Comparison of ENCODE assay signal across 8 mouse cellular contexts in the genomic region with DNA sequence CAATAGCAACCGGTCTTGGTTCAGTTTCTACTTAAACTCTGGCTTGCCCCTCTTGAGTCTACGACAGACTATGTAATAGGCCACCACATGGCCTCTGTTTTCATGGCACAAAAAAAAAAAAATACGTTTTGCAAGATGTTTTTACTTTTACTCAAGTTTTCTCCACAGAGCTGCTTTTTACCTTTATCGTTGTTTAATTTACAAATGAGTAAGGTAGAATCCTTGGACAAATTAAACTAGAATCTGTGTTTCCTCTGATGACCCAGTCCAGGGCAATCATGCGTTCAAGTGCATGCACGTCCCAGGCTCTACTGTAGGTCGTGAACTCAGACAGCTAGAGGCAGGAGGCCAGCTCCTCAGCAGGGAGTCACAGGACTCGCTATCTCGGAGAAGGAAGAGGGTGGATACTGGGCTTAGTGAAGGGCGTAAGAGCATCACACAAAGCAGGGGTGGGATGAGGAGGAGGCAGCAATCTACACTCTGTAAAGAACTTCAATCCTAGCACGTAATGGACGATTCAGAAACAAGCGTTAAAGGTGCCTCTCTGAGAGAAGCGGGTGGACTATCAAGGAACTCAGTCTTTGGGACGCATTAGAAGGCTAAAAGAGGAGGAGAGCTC. TPM values are rescaled to one million over a fixed set of nuclear protein-coding genes. Genes with fewer than 3 reads are reported as not detected.
DNase-seq lines count a peak whose midpoint lies in the region; ATAC-seq and TF ChIP-seq lines count a peak whose summit lies in the region.

No protein-coding gene starts in this region.

- no peaks in the 10 kb centered on the region for H3K9me3 ChIP-seq in embryonic facial prominence, embryonic 12.5 days
- no peaks in the 10 kb centered on the region for H3K9me3 ChIP-seq in heart, embryonic 10.5 days
- no peaks in the 10 kb centered on the region for H3K9me3 ChIP-seq in neural tube, embryonic 15.5 days (replicated peaks)

- peaks cover 45% of the 10 kb centered on the region for H3K36me3 ChIP-seq in embryonic facial prominence, embryonic 12.5 days
- H3K36me3 ChIP-seq in heart, embryonic 10.5 days: peaks cover 48% of the 10 kb centered on the region
- H3K36me3 ChIP-seq in neural tube, embryonic 15.5 days: peaks cover 26% of the 10 kb centered on the region

- 2% methylated on average over 15 of the region's 15 CpGs for WGBS in embryonic facial prominence, embryonic 12.5 days
- 2% methylated on average over 15 of the region's 15 CpGs for WGBS in heart, embryonic 10.5 days
- under 1% methylated on average over 15 of the region's 15 CpGs for WGBS in lung, adult 2 months
- 2% methylated on average over 15 of the region's 15 CpGs for WGBS in neural tube, embryonic 15.5 days

- peaks cover 60% of the 10 kb centered on the region for H3K4me1 ChIP-seq in embryonic facial prominence, embryonic 12.5 days
- H3K4me1 ChIP-seq in heart, embryonic 10.5 days: peaks cover 66% of the 10 kb centered on the region
- H3K4me1 ChIP-seq in lung, adult 2 months (ENCODE audit: control insufficient read depth, insufficient read depth, low read length): peaks cover 21% of the 10 kb centered on the region
- peaks cover 65% of the 10 kb centered on the region for H3K4me1 ChIP-seq in neural tube, embryonic 15.5 days

- peak overlapping the region; percentile 91 for H3K4me2 ChIP-seq in embryonic facial prominence, embryonic 12.5 days (replicated peaks)
- H3K4me2 ChIP-seq in neural tube, embryonic 15.5 days: peak overlapping the region; percentile 83

- no peak for TF ChIP-seq CTCF in lung, adult 2 months (IDR thresholded peaks at IDR 0.05; ENCODE audit: insufficient read depth, low read length)

- H3K27ac ChIP-seq in embryonic facial prominence, embryonic 12.5 days: peak overlapping the region; percentile 99
- H3K27ac ChIP-seq in heart, embryonic 10.5 days: peak overlapping the region; percentile 98
- H3K27ac ChIP-seq in neural tube, embryonic 15.5 days (replicated peaks): peak overlapping the region; percentile 98

- H3K9ac ChIP-seq in embryonic facial prominence, embryonic 12.5 days: peak overlapping the region; percentile 46
- peak overlapping the region; percentile 75 for H3K9ac ChIP-seq in neural tube, embryonic 15.5 days (replicated peaks)

- peak; percentile 63 for DNase-seq in adrenal gland, postnatal 10 days
- peak; percentile 84 for DNase-seq in heart, embryonic 10.5 days (ENCODE audit: low spot score)
- peak; percentile 89 for DNase-seq in kidney, adult 9 months
- peak; percentile 63 for DNase-seq in lung, adult 2 months
- peak; percentile 63 for DNase-seq in thymus, postnatal 25 days

- peak; percentile 33 for ATAC-seq in CD4-positive, CD25-positive, alpha-beta regulatory T cell, adult 4 months
- ATAC-seq in embryonic facial prominence, embryonic 12.5 days (ENCODE audit: insufficient number of reproducible peaks, insufficient read depth, low FRiP score, low TSS enrichment): no peak
- peak; percentile 5 for ATAC-seq in neural tube, embryonic 15.5 days (ENCODE audit: low FRiP score)

- H3K27me3 ChIP-seq in embryonic facial prominence, embryonic 12.5 days: no peaks in the 10 kb centered on the region
- H3K27me3 ChIP-seq in heart, embryonic 10.5 days (ENCODE audit: insufficient read depth, poor library complexity, severe bottlenecking): no peaks in the 10 kb centered on the region
- no peaks in the 10 kb centered on the region for H3K27me3 ChIP-seq in neural tube, embryonic 15.5 days (replicated peaks)

- H3K4me3 ChIP-seq in embryonic facial prominence, embryonic 12.5 days: peak overlapping the region; percentile 63
- peak overlapping the region; percentile 75 for H3K4me3 ChIP-seq in heart, embryonic 10.5 days
- H3K4me3 ChIP-seq in lung, adult 2 months (replicated peaks; ENCODE audit: extremely low read depth, low read depth, low read length): peak overlapping the region; percentile 64
- H3K4me3 ChIP-seq in neural tube, embryonic 15.5 days (replicated peaks): peak overlapping the region; percentile 65

- TF ChIP-seq POLR2A in lung, adult 2 months (IDR thresholded peaks at IDR 0.05; ENCODE audit: borderline replicate concordance, extremely low read depth, low read depth, low read length): peak; percentile 63; the same call in 1 of the 2 replicates

RNA-seq across cellular contexts. Expression of gene Mbd6, which starts 0.9 kb away (rescaled TPM):
- 10 to 100 TPM in 1 of 2 experiments, 1 to 10 TPM in 1; 4.0 to 14.7 TPM for polyA plus RNA-seq in CD4-positive, CD25-positive, alpha-beta regulatory T cell, adult 4 months (2017; shearing (Covaris generic))
- total RNA-seq in adrenal gland, postnatal 10 days (2021): 10 to 100 TPM; 42.9 to 66.4 TPM
- 17.2 and 23.3 TPM in 2 replicates for polyA plus RNA-seq in embryonic facial prominence, embryonic 12.5 days (2016; fragmentation: Nextera tagmentation; extraction: Ambion mirVana)
- polyA plus RNA-seq in heart, embryonic 10.5 days (2016; fragmentation: Nextera tagmentation; extraction: Ambion mirVana): 11.3 and 16.9 TPM in 2 replicates
- polyA plus RNA-seq in lung, adult 2 months (2012; rRNA removed): 52.2 and 57.6 TPM in 2 replicates
- 16.4 and 18.3 TPM in 2 replicates for polyA plus RNA-seq in neural tube, embryonic 15.5 days (2015; fragmentation: Nextera tagmentation; extraction: Ambion mirVana)

RNA-seq across cellular contexts. Expression of gene Mars, which starts 21.9 kb away (rescaled TPM):
- 10 to 100 TPM; 20.4 to 33.2 TPM for polyA plus RNA-seq in CD4-positive, CD25-positive, alpha-beta regulatory T cell, adult 4 months (2017; shearing (Covaris generic))
- total RNA-seq in adrenal gland, postnatal 10 days (2021): 10 to 100 TPM; 82.6 to 86.3 TPM
- polyA plus RNA-seq in embryonic facial prominence, embryonic 12.5 days (2016; fragmentation: Nextera tagmentation; extraction: Ambion mirVana): 138 and 142 TPM in 2 replicates
- polyA plus RNA-seq in heart, embryonic 10.5 days (2016; fragmentation: Nextera tagmentation; extraction: Ambion mirVana): 119 and 140 TPM in 2 replicates
- polyA plus RNA-seq in lung, adult 2 months (2012; rRNA removed): 35.4 and 36.9 TPM in 2 replicates
- polyA plus RNA-seq in neural tube, embryonic 15.5 days (2015; fragmentation: Nextera tagmentation; extraction: Ambion mirVana): 108 and 115 TPM in 2 replicates

RNA-seq across cellular contexts. Expression of gene Dctn2, which starts 23.5 kb away (rescaled TPM):
- polyA plus RNA-seq in CD4-positive, CD25-positive, alpha-beta regulatory T cell, adult 4 months (2017; shearing (Covaris generic)): 10 to 100 TPM; 43.8 to 48.0 TPM
- 100 to 1,000 TPM; 151 to 164 TPM for total RNA-seq in adrenal gland, postnatal 10 days (2021)
- 199 and 213 TPM in 2 replicates for polyA plus RNA-seq in embryonic facial prominence, embryonic 12.5 days (2016; fragmentation: Nextera tagmentation; extraction: Ambion mirVana)
- 155 and 167 TPM in 2 replicates for polyA plus RNA-seq in heart, embryonic 10.5 days (2016; fragmentation: Nextera tagmentation; extraction: Ambion mirVana)
- 149 and 178 TPM in 2 replicates for polyA plus RNA-seq in lung, adult 2 months (2012; rRNA removed)
- 304 and 335 TPM in 2 replicates for polyA plus RNA-seq in neural tube, embryonic 15.5 days (2015; fragmentation: Nextera tagmentation; extraction: Ambion mirVana)

RNA-seq across cellular contexts. Expression of gene Kif5a, which starts 26.5 kb away (rescaled TPM):
- polyA plus RNA-seq in CD4-positive, CD25-positive, alpha-beta regulatory T cell, adult 4 months (2017; shearing (Covaris generic)): not detected
- 10 to 100 TPM in 1 of 2 experiments, 1 to 10 TPM in 1; 7.4 to 16.9 TPM for total RNA-seq in adrenal gland, postnatal 10 days (2021)
- polyA plus RNA-seq in embryonic facial prominence, embryonic 12.5 days (2016; fragmentation: Nextera tagmentation; extraction: Ambion mirVana): 13.5 and 16.8 TPM in 2 replicates
- 0.41 and 1.4 TPM in 2 replicates for polyA plus RNA-seq in heart, embryonic 10.5 days (2016; fragmentation: Nextera tagmentation; extraction: Ambion mirVana)
- 1.3 TPM in 2 replicates for polyA plus RNA-seq in lung, adult 2 months (2012; rRNA removed)
- 97.3 and 113 TPM in 2 replicates for polyA plus RNA-seq in neural tube, embryonic 15.5 days (2015; fragmentation: Nextera tagmentation; extraction: Ambion mirVana)

RNA-seq across cellular contexts. Expression of gene Arhgap9, which starts 32.1 kb away (rescaled TPM):
- 100 to 1,000 TPM in 1 of 2 experiments, 10 to 100 TPM in 1; 92.4 to 118 TPM for polyA plus RNA-seq in CD4-positive, CD25-positive, alpha-beta regulatory T cell, adult 4 months (2017; shearing (Covaris generic))
- 1 to 10 TPM; 6.5 to 6.6 TPM for total RNA-seq in adrenal gland, postnatal 10 days (2021)
- polyA plus RNA-seq in embryonic facial prominence, embryonic 12.5 days (2016; fragmentation: Nextera tagmentation; extraction: Ambion mirVana): 1.8 and 2.6 TPM in 2 replicates
- 0.87 and 3.1 TPM in 2 replicates for polyA plus RNA-seq in heart, embryonic 10.5 days (2016; fragmentation: Nextera tagmentation; extraction: Ambion mirVana)
- polyA plus RNA-seq in lung, adult 2 months (2012; rRNA removed): 18.2 and 19.2 TPM in 2 replicates
- 0.88 and 13.1 TPM in 2 replicates for polyA plus RNA-seq in neural tube, embryonic 15.5 days (2015; fragmentation: Nextera tagmentation; extraction: Ambion mirVana)
